Mouse (Mus musculus): ENCODE measurements around the gene Scrn1. TPM values are rescaled to one million over a fixed set of nuclear protein-coding genes. Genes with fewer than 3 reads are reported as not detected.

The Scrn1 gene
- polyA plus RNA-seq, 1 experiment from 2014 or later: 8.3 TPM

GRCm38 (mm10) chr6:54594469-54595329 is 28.4 kb upstream of the Scrn1 start, which contains the start of gene Plekha8:
TSS of gene Plekha8 (plus strand) at chr6:54595111.
- Histone ChIP-seq H3K27ac (ENCODE audit: low read length) (peak within 1 kb of the TSS; percentile 73), H3K9me3 (replicated peaks; ENCODE audit: control insufficient read depth, low read length) (no peaks in the 10 kb centered on the region), H3K36me3 (ENCODE audit: control insufficient read depth, insufficient read depth, low read length) (no peaks in the 10 kb centered on the region), H3K9ac (ENCODE audit: low read length) (peak within 1 kb of the TSS; percentile 83), H3K4me3 (replicated peaks; ENCODE audit: low read length) (peak within 1 kb of the TSS; percentile 91), H3K4me2 (ENCODE audit: low read depth, low read length) (peak within 1 kb of the TSS; percentile 79), H3K27me3 (ENCODE audit: control insufficient read depth, insufficient read depth, low read length) (no peaks in the 10 kb centered on the region), H3K4me1 (ENCODE audit: control insufficient read depth, insufficient read depth, low read length) (peaks cover 19% of the 10 kb centered on the region; the same call in 1 of the 2 replicates)
- peak; percentile 92 for ATAC-seq (ENCODE audit: insufficient read depth, low FRiP score)
- WGBS: under 1% methylated on average over 49 of the region's 49 CpGs

GRCm38 (mm10) chr6:54593766-54594468 is 27.6 kb upstream of the Scrn1 start:
- 45% methylated on average over 8 of the region's 8 CpGs for WGBS
- ATAC-seq (ENCODE audit: insufficient read depth, low FRiP score): no peak
- Histone ChIP-seq H3K4me3 (replicated peaks; ENCODE audit: low read length) (peak overlapping the region; percentile 72), H3K9ac (ENCODE audit: low read length) (peak overlapping the region; percentile 80; the same call in 1 of the 2 replicates), H3K27ac (ENCODE audit: low read length) (peak overlapping the region; percentile 61; the same call in 1 of the 2 replicates), H3K36me3 (ENCODE audit: control insufficient read depth, insufficient read depth, low read length) (no peaks in the 10 kb centered on the region), H3K4me2 (ENCODE audit: low read depth, low read length) (peak overlapping the region; percentile 63), H3K27me3 (ENCODE audit: control insufficient read depth, insufficient read depth, low read length) (no peaks in the 10 kb centered on the region), H3K9me3 (replicated peaks; ENCODE audit: control insufficient read depth, low read length) (no peaks in the 10 kb centered on the region), H3K4me1 (ENCODE audit: control insufficient read depth, insufficient read depth, low read length) (peaks cover 19% of the 10 kb centered on the region; the same call in 1 of the 2 replicates)

GRCm38 (mm10) chr6:54592938-54593535 is 26.7 kb upstream of the Scrn1 start:
- Histone ChIP-seq H3K9me3 (replicated peaks; ENCODE audit: control insufficient read depth, low read length) (no peaks in the 10 kb centered on the region), H3K27me3 (ENCODE audit: control insufficient read depth, insufficient read depth, low read length) (no peaks in the 10 kb centered on the region), H3K9ac (ENCODE audit: low read length) (peak overlapping the region; percentile 80), H3K36me3 (ENCODE audit: control insufficient read depth, insufficient read depth, low read length) (no peaks in the 10 kb centered on the region), H3K4me2 (ENCODE audit: low read depth, low read length) (peak overlapping the region; percentile 63), H3K4me1 (ENCODE audit: control insufficient read depth, insufficient read depth, low read length) (peaks cover 19% of the 10 kb centered on the region; the same call in 1 of the 2 replicates), H3K27ac (ENCODE audit: low read length) (peak overlapping the region; percentile 61), H3K4me3 (replicated peaks; ENCODE audit: low read length) (peak overlapping the region; percentile 72)
- ATAC-seq (ENCODE audit: insufficient read depth, low FRiP score): peak; percentile 83
- WGBS: under 1% methylated on average over 20 of the region's 20 CpGs

- Histone ChIP-seq H3K27ac (ENCODE audit: low read length) (no peak overlapping the region), H3K36me3 (ENCODE audit: control insufficient read depth, insufficient read depth, low read length) (no peaks in the 10 kb centered on the region), H3K9ac (ENCODE audit: low read length) (no peak overlapping the region; the same call in 1 of the 2 replicates), H3K4me1 (ENCODE audit: control insufficient read depth, insufficient read depth, low read length) (peaks cover 19% of the 10 kb centered on the region; the same call in 1 of the 2 replicates), H3K27me3 (ENCODE audit: control insufficient read depth, insufficient read depth, low read length) (no peaks in the 10 kb centered on the region), H3K4me2 (ENCODE audit: low read depth, low read length) (peak overlapping the region; percentile 50), H3K4me3 (replicated peaks; ENCODE audit: low read length) (peak overlapping the region; percentile 37), H3K9me3 (replicated peaks; ENCODE audit: control insufficient read depth, low read length) (no peaks in the 10 kb centered on the region)
- WGBS: 37% methylated on average over 6 of the region's 6 CpGs
- no peak for ATAC-seq (ENCODE audit: insufficient read depth, low FRiP score)
Observed at GRCm38 (mm10) chr6:54591778-54592177, 25.5 kb upstream of the Scrn1 start.

GRCm38 (mm10) chr6:54590691-54591090 is 24.4 kb upstream of the Scrn1 start:
- 92% methylated on average over 2 of the region's 2 CpGs for WGBS
- peaks cover 10% of the 10 kb centered on the region; the same call in 1 of the 2 replicates for H3K4me1 ChIP-seq (ENCODE audit: control insufficient read depth, insufficient read depth, low read length)
- H3K4me2 ChIP-seq (ENCODE audit: low read depth, low read length): no peak overlapping the region
- no peaks in the 10 kb centered on the region for H3K9me3 ChIP-seq (replicated peaks; ENCODE audit: control insufficient read depth, low read length)
- no peaks in the 10 kb centered on the region for H3K27me3 ChIP-seq (ENCODE audit: control insufficient read depth, insufficient read depth, low read length)
- no peak overlapping the region for H3K27ac ChIP-seq (ENCODE audit: low read length)
- H3K4me3 ChIP-seq (replicated peaks; ENCODE audit: low read length): no peak overlapping the region
- ATAC-seq (ENCODE audit: insufficient read depth, low FRiP score): no peak
- no peak overlapping the region for H3K9ac ChIP-seq (ENCODE audit: low read length)
- no peaks in the 10 kb centered on the region for H3K36me3 ChIP-seq (ENCODE audit: control insufficient read depth, insufficient read depth, low read length)

- Histone ChIP-seq H3K27me3 (ENCODE audit: control insufficient read depth, insufficient read depth, low read length) (no peaks in the 10 kb centered on the region), H3K36me3 (ENCODE audit: control insufficient read depth, insufficient read depth, low read length) (no peaks in the 10 kb centered on the region), H3K4me1 (ENCODE audit: control insufficient read depth, insufficient read depth, low read length) (peaks cover 9% of the 10 kb centered on the region; the same call in 1 of the 2 replicates), H3K9ac (ENCODE audit: low read length) (no peak overlapping the region), H3K4me3 (replicated peaks; ENCODE audit: low read length) (no peak overlapping the region), H3K9me3 (replicated peaks; ENCODE audit: control insufficient read depth, low read length) (no peaks in the 10 kb centered on the region), H3K27ac (ENCODE audit: low read length) (no peak overlapping the region), H3K4me2 (ENCODE audit: low read depth, low read length) (no peak overlapping the region)
- 79% methylated on average over 1 of the region's 1 CpGs for WGBS
- ATAC-seq (ENCODE audit: insufficient read depth, low FRiP score): no peak
Observed at GRCm38 (mm10) chr6:54588212-54588611, 21.9 kb upstream of the Scrn1 start.

- no peak for ATAC-seq (ENCODE audit: insufficient read depth, low FRiP score)
- Histone ChIP-seq H3K9ac (ENCODE audit: low read length) (no peak overlapping the region), H3K4me1 (ENCODE audit: control insufficient read depth, insufficient read depth, low read length) (peaks cover 9% of the 10 kb centered on the region; the same call in 1 of the 2 replicates), H3K9me3 (replicated peaks; ENCODE audit: control insufficient read depth, low read length) (no peaks in the 10 kb centered on the region), H3K4me3 (replicated peaks; ENCODE audit: low read length) (no peak overlapping the region), H3K36me3 (ENCODE audit: control insufficient read depth, insufficient read depth, low read length) (no peaks in the 10 kb centered on the region), H3K27ac (ENCODE audit: low read length) (no peak overlapping the region), H3K27me3 (ENCODE audit: control insufficient read depth, insufficient read depth, low read length) (no peaks in the 10 kb centered on the region), H3K4me2 (ENCODE audit: low read depth, low read length) (no peak overlapping the region)
- 68% methylated on average over 4 of the region's 4 CpGs for WGBS
Observed at GRCm38 (mm10) chr6:54587683-54588082, 21.4 kb upstream of the Scrn1 start.

- ATAC-seq (ENCODE audit: insufficient read depth, low FRiP score): no peak
- Histone ChIP-seq H3K4me2 (ENCODE audit: low read depth, low read length) (no peak overlapping the region), H3K36me3 (ENCODE audit: control insufficient read depth, insufficient read depth, low read length) (no peaks in the 10 kb centered on the region), H3K27ac (ENCODE audit: low read length) (no peak overlapping the region), H3K4me3 (replicated peaks; ENCODE audit: low read length) (no peak overlapping the region), H3K4me1 (ENCODE audit: control insufficient read depth, insufficient read depth, low read length) (peaks cover 6% of the 10 kb centered on the region; the same call in 1 of the 2 replicates), H3K9me3 (replicated peaks; ENCODE audit: control insufficient read depth, low read length) (no peaks in the 10 kb centered on the region), H3K27me3 (ENCODE audit: control insufficient read depth, insufficient read depth, low read length) (no peaks in the 10 kb centered on the region), H3K9ac (ENCODE audit: low read length) (no peak overlapping the region)
- WGBS: 81% methylated on average over 8 of the region's 8 CpGs
Observed at GRCm38 (mm10) chr6:54586911-54587310, 20.6 kb upstream of the Scrn1 start.
